Mouse (Mus musculus) ES-E14 (cell line): ENCODE results near the gene Polr2g.

Source experiments
- CHD2 ChIP-seq: IDR thresholded peaks from 2 replicates; pipeline ENCODE4 v1.6.1; 2014; ENCODE audit warnings: mild to moderate bottlenecking, low read depth, low read length, inconsistent platforms
- HCFC1 ChIP-seq: IDR thresholded peaks from 2 replicates; pipeline ENCODE4 v1.6.1; 2012; ENCODE audit warnings: low read length, inconsistent platforms, borderline replicate concordance; ENCODE audit not compliant: insufficient read depth
- MAFK ChIP-seq: IDR thresholded peaks from 2 replicates; pipeline ENCODE4 v1.6.1; 2014; ENCODE audit warnings: mild to moderate bottlenecking, low read depth, low read length, inconsistent platforms; ENCODE audit not compliant: insufficient read depth
- ZC3H11A ChIP-seq: IDR thresholded peaks from 2 replicates; pipeline ENCODE4 v1.6.1; 2012; ENCODE audit warnings: low read depth, mild to moderate bottlenecking, inconsistent platforms, low read length, borderline replicate concordance
- ZNF384 ChIP-seq: IDR thresholded peaks from 2 replicates; pipeline ENCODE4 v1.6.1; 2012; ENCODE audit warnings: low read depth, low read length, inconsistent platforms

DNA sequence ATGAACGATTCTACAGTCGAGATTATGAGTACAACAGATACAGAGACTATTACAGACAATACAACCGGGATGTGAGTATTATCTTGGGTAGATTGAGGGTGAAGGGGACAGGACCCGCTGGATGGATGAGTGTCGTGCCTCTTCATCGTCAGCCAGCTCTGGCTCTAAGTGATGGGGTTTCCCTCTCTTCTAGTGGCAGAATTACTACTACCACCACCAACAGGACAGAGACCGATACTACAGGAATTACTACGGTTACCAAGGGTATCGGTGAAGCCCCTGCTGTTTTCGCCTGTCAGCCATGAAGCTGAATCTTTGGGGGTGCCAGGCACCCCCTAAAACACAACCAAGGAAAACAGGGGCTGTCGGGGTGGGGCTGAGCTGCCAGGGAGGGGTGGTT, 32.9 kb upstream of the Polr2g start:
- TF ChIP-seq CHD2 (no peak), ZNF384 (no peak), MAFK (no peak), ZC3H11A (no peak), HCFC1 (no peak)
